Mouse (Mus musculus): ENCODE data around the gene Smtnl2.
"Not testable (repeated sequence)": the region's sequence is repeated elsewhere in the genome, so short reads cannot be mapped to it uniquely, and the experiment has no call there.

Gene Smtnl2

DNA sequence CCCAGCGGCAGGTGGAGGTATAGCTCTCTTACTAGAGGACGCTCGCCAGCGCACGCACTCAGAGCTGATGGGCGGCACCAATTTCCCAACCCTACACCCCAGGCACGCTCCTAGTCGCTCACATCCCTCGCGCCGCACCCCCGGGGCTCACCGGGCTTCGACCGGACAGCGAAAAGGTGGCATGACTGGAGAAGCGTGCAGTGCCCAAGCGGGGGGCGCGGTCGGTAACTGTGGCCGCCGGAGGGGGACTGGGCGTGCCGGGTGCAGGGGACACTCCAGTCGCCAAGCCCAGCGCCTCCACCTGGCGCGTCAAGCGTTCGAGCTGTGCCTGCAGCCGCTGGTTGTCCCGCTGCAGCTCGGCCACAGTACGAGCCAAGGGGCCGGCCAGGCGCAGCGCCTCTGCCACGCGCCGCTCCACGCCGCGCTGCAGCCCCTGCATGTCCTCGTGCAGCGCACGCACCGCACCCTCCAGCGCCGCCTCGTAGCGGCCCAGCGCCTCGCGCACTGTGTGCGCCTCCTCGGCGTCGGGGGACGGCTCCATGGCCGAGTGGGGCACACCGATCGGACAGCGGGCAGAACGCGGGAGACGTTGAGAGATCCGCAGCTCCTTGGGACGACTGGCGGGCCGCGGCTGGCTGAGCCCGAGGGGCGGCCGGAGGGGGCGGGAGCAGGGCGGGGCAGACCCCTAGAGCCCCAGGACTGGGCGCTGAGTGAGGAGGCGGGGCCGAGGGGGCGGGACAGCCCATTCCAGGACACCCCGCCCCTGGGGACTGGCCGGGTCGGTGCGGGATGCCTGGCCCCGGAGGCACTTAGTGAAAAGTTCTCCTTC lies at the start of gene Smtnl2:
TSS of gene Smtnl2 (minus strand) at position 621 of the 829 bp plus-strand sequence.
- peak; percentile 92 for DNase-seq (ENCODE audit: low spot score)

DNA sequence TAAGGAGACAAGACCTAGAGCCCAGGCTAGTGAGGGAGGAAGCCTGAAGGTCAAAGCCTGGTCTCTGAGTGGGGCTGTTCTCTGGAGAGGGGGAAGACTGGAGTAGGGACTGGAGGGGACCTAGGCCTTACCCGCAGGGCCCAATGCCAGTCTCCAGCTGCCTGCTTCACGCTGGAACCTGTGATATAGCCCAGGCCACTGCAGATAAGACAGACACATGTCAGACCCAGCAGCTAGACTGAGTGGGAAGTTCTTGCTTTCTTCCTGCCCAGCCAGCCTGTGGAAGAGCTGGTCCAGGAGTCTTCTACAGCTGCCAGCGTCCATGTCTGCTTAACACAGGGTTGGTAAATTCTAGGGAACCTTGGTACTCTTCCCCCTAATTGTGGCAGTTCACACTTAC lies 47.0 kb upstream of the Smtnl2 start:
- DNase-seq (ENCODE audit: low spot score) = no peak

DNA sequence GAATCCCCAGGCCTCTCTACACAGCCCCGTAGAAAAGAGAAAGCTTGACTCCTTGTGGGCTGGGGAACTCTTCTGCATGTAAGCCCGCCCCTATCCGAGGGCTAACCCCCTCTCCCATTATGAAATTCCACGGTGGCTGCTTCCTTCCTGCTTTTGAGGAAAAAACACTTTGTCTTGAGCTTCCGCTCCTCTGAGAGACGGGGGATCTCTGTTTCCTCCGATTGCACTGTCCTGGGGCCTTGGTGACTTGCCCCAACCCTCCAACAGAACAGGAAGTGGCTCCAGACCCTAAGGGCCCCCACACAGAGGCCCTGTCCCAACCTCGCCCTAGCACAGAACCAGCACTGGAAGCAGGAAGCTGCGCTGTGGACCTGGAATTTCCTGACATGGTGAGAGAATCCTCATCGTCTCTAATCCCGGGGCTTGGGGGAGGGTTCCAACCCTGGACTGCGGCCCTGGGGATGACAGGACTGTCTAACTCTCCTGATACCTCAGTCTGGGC lies 46.5 kb upstream of the Smtnl2 start:
- no peak for DNase-seq (ENCODE audit: low spot score)

DNA sequence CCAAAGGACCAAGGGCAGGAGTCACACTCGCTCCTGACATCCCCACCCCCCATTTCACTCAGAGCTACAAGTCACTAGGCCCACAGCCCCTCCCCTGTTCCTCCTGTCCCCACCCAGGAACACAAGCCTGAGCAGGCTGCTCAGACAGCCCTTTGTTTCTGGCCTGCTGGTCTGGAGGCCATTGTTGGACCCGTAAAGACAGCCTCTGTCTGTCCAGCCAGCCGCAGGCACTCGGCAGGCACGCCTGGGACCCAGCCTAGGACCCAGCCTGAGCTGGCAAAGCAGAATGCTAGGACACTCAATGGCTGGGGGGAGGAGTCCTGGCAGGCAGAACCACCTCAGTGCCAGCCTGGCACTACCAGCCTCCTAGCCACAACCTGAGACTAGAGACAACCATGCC lies 44.2 kb upstream of the Smtnl2 start:
- DNase-seq (ENCODE audit: low spot score) = no peak

DNA sequence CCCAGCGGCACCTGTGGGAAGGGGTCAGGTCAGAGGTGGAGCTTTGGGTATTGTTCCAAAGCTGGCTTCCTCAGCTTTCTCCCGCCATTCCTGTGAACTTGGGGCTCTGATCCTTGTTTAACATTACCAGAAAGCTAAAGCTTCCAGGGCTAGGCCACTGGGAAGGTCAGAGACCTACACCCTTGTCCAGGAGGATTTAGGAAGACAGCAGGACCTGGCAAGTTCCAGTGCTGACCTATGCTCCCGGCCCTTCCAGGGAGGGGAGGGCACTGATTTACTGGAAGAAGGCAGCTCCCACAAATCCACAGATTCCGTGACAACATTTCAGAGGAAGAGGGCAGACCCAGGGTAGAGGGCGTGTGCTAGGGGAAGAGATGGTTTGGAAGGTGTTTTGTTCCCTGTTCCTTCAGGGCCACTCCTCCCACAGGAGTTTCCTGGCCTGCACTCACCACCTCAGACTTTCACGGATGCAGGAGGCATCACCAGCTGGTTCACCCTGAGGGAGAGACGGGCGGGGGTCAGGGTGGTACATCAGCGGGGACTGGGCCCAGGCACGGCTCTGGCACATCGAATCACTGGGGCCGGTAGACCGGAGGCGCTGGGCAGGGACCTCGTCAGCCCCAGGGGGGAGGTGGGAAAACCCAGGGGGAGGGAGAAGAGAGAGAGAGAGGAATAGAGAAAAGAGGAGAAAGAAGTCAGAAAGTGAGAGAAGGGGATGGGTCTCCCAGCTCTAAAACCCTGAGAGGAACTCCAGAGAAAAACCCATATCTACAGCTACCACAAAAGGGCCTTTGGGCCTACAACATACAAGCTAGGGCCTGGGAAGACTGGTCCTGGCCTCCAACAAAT lies 41.8 kb upstream of the Smtnl2 start:
- DNase-seq (ENCODE audit: low spot score) = no peak

DNA sequence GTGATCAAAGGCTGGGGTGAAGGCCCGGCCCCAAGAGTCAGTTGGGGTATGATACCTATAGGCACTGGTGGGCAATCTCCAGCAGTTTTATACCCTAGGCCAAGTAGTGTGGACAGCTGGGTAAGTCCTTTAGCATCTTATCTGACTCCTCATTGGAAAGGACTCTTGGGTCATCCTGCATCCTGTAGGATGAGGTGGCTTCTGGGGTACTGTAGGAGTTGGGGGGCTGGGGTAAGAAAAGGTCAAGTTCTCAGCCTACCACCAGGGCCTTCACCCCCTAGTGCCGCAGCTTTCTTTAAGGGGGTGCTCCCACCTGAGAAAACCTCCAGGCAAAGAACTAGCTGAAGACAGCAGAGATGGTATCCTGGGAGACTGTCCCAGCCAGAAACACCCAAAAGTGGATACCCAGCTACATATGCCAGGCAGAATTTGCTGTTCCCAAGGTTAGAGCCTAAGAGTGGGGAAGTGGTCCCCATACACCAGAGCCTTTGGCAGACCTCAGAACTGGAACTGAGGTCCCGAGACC lies 40.7 kb upstream of the Smtnl2 start:
- no peak for DNase-seq (ENCODE audit: low spot score)

DNA sequence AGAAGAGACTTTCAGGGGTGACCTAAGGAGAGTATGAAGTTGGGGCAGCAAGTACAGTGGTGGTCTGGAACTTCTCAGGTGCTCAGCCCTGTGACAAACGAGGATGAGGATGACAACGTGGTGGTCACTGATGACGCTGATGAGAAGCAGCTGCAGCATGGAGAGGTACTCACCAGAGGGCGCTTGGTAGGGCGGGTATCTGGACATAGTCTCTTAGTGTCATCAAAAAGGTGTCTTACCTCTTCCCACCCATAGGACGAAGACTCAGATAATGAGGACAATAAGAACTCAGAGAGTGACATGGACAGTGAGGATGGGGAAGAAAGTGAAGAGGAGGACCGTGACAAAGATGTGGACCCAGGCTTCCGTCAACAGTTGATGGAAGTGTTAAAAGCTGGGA lies 36.0 kb upstream of the Smtnl2 start:
- no peak for DNase-seq (ENCODE audit: low spot score)

DNA sequence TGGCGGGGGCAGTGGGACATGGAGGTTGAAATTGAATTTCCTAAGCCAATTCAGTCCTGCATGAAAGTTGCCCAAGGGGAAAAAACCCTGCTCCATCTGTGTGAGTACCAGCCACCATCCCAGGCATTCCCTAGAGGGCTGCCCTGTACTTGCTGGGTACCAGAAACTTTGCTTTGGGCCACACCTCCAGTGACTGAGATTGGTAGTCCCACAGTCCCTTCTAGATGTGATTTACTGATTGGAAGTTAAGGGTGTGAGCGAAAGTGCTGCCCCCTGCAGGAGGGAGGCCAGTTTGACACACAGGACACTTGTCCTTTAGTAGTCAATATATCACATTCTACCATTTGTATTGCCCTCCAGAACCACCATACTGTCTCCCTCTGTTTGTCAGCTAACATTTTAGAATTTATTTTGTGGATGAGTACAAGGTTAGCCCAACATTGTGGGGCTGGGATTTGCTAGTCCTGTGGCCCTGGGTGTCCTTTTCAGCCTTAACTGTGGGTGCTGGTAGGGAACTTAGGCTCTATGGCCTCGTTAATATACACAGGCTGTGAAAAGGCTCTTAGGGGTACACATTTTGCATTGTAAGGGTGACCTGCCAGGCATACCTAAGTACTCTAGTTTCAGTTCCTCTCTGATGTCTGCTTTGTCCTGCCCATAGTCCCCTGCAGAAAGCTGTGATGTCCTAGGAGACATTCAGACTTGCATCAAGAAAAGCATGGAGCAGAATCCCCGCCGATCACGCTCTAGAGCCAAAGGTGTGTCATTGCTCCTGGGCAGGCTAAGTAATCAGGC lies 35.0 kb upstream of the Smtnl2 start:
- DNase-seq (ENCODE audit: low spot score) = no peak

DNA sequence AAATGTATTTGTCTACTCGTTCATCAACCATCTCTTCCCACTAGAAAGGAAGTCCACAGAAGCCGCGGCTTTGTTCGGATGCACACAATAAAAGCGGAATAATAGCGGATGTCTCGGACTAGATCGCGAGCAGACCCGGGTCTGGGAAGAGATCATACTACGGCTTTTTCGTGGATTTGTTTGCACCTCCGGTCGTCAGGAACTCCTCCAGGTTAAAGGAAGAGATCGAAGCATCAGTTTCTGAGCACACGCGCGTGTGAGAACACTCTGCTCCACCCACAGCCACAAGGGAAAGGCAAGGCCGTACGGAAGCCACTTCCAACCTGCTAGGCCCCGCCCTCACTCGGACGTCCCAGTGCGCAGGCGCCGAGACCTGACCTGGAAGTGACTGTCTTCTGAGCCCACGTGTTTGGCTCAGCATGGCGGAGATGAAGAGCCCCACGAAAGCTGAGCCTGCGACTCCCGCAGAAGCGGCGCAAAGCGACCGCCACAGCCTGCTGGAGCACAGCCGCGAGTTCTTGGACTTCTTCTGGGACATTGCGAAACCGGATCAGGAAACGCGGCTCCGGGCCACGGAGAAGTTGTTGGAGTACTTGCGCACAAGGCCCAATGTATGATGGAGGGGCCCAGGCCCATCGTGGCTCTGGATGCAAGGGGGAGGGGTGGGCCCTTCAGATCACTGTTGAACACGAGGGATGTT lies 29.6 kb upstream of the Smtnl2 start, which contains the start of gene Mybbp1a:
TSS of gene Mybbp1a (plus strand) at position 391 of the 700 bp plus-strand sequence.
- peak; percentile 99 for DNase-seq (ENCODE audit: low spot score)

DNA sequence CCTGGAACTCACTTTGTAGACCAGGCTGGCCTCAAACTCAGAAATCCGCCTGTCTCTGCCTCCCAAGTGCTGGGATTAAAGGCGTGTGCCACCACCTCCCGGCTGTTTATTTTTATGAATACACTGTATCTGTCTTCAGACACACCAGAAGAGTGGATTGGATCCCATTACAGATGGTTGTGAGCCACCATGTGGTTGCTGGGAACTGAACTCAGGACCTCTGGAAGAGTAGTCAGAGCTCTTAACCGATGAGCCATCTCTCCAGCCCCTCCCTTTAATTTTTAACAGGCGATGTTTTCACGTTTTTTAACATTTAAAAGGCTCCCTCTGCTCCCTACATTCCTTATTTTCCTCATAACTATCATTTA lies 29.1 kb upstream of the Smtnl2 start:
- DNase-seq (ENCODE audit: low spot score) = not testable (repeated sequence)

DNA sequence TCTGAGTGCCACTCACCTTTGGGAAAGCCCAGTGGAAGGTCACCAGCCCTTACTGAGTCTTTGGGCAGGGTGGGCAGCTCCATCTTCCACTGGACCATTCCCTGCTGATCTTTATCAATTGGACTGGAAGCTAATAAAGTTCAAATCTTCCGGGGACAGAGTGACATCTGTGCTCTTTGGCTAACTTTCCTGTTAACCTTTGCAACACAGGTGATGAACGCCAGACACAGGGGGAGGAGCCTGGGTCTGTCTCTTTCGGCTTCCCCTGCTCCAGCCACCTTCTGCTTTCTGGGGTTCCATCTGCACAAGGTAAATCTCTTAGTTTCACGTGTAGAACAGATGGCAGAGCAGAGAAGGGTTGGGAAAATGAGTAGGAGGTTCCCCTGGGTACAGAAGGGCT lies 26.9 kb upstream of the Smtnl2 start:
- no peak for DNase-seq (ENCODE audit: low spot score)

DNA sequence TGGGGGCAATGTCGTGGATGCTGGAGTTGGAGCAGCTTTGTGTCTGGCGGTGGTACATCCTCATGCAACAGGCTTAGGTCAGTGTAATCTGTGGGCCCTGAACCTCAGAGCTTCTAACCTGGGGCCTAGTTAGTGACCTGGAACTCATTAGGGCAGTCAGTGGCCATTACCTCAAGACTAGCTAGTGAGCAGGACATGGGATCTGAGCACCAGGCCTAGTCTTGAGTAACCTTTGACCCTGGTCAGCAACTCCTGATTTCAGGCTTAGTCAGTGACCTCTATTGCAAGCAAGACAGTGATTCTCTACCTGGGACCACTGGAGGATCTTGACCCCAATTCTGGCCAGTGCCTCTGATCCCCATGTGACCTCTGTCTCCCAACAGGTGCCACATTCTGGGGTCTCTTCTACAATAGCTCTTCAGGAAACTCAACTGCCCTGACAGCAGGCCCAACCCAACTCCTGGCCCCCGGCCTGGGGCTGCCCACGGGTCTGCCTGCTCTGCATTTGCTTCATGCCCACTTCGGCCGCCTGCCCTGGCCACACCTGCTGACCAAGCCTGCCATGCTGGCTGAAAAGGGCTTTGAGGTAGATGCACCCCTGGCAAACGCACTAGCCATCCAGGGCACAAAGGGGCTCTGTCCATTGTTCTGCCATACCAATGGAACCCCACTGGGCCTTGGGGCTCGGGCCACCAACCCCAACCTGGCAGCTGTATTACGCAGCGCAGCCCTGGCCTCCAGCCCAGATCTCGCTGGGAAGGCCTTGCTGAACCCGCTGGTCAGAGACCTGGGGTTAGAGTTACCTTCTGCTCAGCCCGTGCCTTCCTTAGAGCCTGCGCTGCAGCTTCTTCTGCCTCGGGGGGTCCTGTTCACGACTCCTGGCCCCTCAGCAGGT lies 25.5 kb upstream of the Smtnl2 start:
- no peak for DNase-seq (ENCODE audit: low spot score)

DNA sequence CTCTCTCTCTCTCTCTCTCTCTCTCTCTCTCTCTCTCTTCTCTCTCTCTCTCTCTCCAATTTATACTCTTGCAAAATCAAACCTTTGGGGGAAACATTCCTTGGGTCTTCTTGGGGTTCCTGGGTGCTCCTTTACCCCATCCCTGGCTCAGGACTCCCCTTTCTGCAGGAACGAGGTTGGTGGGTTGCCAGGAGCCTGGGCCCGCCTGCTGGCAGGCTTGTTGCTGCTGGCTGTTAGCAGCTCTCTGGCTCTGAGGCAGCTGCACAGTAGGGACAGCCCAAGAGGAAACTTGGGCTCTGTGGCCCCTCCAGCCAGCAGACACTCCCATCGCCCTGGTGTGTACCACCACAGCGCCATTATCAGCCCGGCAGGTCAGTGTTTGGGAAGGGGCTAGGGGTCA lies 24.8 kb upstream of the Smtnl2 start:
- DNase-seq (ENCODE audit: low spot score) = peak; percentile 62

DNA sequence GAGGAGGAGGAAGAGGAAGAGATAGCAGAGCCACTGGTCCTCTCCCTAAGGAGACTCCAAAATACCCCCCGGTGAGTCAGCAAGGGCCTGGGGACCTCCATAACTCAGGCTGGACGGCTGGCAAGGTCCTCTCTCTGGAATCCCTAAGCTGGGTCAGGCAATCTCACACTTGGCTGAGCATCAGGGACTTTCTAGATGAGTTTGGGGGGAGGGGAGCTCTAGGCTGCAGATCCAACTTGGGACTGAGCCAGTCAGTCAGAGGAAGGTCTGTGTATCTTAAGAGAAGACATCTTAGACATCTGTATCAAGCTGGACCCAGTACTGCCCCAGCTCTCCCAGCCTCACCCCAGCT lies 24.2 kb upstream of the Smtnl2 start:
- peak; percentile 47 for DNase-seq (ENCODE audit: low spot score)

DNA sequence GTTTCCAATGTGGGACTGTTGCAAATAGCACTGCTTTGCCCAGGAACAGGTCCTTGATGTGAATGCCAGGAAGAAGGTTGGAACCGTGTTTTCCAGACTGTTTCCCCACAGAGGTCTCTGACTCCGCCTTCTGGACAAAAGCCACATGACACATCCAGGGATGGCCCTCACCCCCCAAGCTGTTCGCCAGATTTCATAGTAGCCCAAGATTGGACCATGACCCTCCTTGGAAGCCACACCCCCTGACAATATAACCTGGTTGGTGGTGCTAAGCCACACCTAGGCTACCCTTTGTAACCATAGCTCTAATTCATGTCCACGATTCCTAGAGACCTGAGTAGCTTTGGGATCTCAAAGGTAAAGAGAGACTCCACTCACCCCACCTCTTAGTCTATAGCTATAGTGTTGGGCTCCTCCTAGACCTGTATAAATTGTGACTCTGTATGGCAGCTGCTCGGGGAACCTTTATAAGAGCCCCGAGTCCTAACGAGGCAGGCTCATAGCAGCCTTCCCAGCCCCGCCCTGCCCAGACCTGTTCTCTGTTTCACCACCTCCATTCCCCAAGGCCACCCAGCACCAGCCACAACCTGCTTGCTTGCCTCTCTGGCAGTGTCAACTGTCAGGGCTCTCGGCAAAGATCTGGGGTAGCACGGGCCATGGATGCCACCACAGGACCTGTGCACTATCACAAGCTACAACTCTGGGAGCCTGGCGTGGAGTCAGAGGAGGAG lies 23.6 kb upstream of the Smtnl2 start, which contains the start of gene Ggt6:
TSS of gene Ggt6 (plus strand) at position 564 of the 731 bp plus-strand sequence.
- DNase-seq (ENCODE audit: low spot score) = no peak

DNA sequence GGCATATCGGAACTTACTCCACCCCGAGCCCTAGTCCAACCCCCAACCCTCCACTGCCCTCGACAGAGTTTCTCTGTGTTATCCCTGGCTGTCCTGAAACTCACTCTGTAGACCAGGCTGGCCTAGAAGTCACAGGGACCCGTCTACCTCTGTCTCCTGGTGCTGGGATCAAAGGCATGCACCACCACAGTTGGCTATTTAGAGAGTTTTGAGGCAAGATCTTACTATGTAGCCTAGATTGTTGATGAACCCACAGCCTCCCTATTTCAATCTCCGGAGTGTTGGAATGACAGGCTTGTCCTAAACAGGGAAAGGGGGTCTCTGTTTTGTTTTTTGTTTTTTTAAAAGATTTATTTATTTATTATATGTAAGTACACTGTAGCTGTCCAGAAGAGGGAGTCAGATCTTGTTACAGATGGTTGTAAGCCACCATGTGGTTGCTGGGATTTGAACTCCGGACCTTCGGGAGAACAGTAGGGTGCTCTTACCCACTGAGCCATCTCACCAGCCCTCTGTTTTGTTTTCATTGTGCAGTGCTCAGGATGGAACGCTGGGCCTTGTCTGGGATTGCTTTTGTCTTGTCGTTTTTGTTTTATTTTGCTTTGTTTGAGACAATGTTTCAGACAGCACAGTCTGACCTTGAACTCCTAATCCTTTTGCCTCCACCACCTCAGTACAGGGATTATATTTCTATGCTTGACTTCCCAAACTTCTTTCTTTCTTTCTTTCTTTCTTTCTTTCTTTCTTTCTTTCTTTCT lies 19.0 kb upstream of the Smtnl2 start:
- DNase-seq (ENCODE audit: low spot score) = not testable (repeated sequence)

DNA sequence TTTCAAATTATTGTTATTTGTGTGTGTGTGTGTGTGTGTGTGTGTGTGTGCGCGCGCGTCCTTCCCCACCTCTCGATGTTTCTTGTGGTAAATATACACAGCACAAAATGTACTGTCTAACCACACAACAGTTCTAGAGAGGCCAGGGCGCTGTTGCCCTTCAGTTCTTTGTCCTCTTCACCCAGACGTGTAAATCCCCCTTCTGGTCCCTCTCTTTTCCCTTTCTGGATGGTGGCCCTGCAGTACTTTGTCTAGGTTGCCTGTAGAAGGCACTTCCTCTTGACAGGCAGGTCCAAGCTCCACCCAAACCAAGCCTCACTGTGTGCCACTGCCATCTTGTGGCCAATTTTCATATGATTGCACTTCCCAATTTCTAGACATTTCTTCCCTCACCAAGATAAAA lies 17.8 kb upstream of the Smtnl2 start:
- DNase-seq (ENCODE audit: low spot score) = peak; percentile 63

DNA sequence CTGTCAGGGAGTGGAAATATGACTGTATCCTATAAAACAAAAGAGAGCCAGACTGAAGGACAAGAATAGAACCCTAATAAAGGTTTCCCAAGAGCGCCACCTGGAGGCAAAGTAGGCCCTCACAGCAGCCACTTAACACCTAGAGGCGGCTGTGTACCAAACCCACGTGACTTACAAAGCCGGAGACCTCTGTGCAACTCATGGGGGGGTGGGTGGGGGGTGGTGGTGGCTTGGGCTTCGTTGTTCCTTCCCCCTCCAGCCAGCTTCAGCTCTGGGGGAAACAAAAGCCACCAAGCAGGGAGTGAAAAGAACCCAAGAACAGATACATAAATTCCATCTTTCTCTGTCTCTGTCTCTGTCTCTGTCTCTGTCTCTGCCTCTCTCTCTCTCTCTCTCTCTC lies 17.2 kb upstream of the Smtnl2 start:
- DNase-seq (ENCODE audit: low spot score) = peak; percentile 80

DNA sequence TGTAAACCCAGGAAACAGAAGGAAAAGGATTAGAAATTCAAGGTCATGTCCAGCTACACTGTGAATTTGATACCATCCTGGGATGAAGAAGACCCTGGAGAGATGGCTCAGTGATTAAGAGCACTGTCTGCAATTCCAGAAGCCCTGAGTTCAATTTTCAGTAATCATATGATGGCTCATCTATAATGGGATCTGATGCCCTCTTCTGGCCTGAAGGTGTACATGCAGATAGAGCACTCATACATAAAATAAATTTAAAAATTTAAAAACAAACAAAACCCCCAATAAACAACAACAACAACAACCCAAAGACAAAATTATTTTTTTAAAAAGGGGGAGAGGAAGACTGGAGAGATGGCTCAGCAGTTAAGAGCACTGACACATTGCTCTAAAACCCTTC lies 15.4 kb upstream of the Smtnl2 start:
- DNase-seq (ENCODE audit: low spot score) = no peak

All from ovary, postnatal 36 days (tissue).